Mouse (Mus musculus): ENCODE measurements around the gene Rpl12.

DNA sequence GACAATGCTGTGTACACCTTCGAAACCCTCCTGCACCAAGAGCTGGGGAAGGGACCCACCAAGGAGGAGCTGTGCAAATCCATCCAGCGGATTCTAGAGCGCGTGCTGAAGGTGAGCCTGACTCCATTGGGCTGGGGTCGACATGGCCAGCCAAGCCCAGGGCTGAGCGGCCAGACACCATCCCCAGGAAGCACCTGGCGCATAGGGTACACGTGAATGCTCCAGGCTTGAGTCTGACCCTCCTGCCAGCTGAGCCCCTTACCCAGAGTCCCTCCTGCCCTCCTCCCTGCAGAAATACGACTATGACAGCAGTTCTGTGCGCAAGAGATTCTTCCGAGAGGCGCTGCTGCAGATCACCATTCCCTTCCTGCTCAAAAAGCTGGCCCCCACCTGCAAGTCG, 38.8 kb upstream of the Rpl12 start:
- no peak for TF ChIP-seq POLR2A (IDR thresholded peaks at IDR 0.05; ENCODE audit: borderline replicate concordance, extremely low read depth, insufficient read depth, insufficient read length, poor library complexity, severe bottlenecking)
- TF ChIP-seq CTCF (IDR thresholded peaks at IDR 0.05; ENCODE audit: borderline replicate concordance, extremely low read depth, insufficient read depth, insufficient read length): no peak
